In the genomic region with DNA sequence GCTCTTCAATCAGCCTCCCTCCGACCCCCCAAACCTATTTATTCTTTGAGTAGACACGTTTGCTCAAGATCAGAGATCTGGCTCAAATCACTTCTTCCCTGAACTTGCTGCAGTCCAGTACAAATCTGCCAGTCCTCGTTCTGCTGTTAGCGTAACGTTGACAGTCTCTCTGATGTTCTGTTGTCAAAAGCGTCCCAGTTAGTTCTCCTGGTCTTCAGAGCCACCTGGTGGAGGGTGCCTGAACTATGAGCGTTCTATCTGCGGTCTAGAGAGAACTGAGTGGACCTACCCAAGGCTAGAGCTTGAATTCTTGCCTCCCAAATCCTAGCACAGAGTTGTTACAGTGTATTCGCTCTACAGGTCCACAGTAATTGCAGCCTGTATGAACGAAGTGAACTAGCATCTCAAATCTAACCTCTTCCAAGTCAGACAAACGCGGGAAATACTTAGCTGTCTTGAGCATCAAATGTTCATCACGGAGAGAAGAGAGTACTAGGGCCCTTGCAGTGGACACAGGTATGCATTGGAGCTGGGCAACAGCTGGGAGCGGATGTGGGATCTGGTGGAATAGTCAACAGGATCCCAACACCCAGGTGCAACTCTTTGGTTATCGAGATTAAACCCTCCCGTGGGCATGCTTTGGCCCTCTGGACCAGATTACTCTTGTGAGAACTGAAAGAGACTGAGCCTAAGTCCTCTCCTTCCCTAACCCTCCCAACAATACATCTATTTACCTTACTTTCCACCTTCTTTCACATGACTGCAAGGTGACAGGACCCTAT, we compare ENCODE assay signal across 8 mouse cellular contexts. TPM values are rescaled to one million over a fixed set of nuclear protein-coding genes. Genes with fewer than 3 reads are reported as not detected.
DNase-seq lines count a peak whose midpoint lies in the region; ATAC-seq and TF ChIP-seq lines count a peak whose summit lies in the region.

No protein-coding gene starts in this region.

- WGBS in hindbrain, embryonic 10.5 days = 33% methylated on average over 16 of the region's 16 CpGs
- WGBS in lung, postnatal 0 days = 29% methylated on average over 16 of the region's 16 CpGs

- peak; percentile 87 for ATAC-seq in lung, postnatal 0 days

- H3K9me3 ChIP-seq in hindbrain, embryonic 10.5 days = no peaks in the 10 kb centered on the region
- no peaks in the 10 kb centered on the region for H3K9me3 ChIP-seq in lung, postnatal 0 days (ENCODE audit: low read length)

- peak; percentile 89 for DNase-seq in R1 (ENCODE audit: low read depth, low spot score)
- DNase-seq in cerebellum, adult 9-11 months = peak; percentile 77
- peak; percentile 85 to 94 for DNase-seq in frontal cortex, adult 2 months (ENCODE audit: extremely low spot score in 1 of 2, low spot score in 1 of 2)
- peak; percentile 79 for DNase-seq in hindbrain, embryonic 10.5 days (ENCODE audit: low spot score)
- DNase-seq in layer of hippocampus, adult 9-11 months = peak; percentile 85
- peak; percentile 95 for DNase-seq in lung, postnatal 0 days (ENCODE audit: low spot score)
- DNase-seq in ovary, postnatal 36 days (ENCODE audit: low spot score) = peak; percentile 78
- peak; percentile 88 for DNase-seq in thymus, postnatal 14 days

- peaks cover 3% of the 10 kb centered on the region; the same call in 1 of the 2 replicates for H3K36me3 ChIP-seq in hindbrain, embryonic 10.5 days
- H3K36me3 ChIP-seq in lung, postnatal 0 days (ENCODE audit: insufficient read depth, low read length) = 0 out of 2 replicates have a peak, but pooled peaks cover 3% of the 10 kb centered on the region

- peak overlapping the region; percentile 81 for H3K4me2 ChIP-seq in lung, postnatal 0 days (replicated peaks; ENCODE audit: low read depth, low read length)

- H3K4me3 ChIP-seq in hindbrain, embryonic 10.5 days = peak overlapping the region; percentile 66
- peak overlapping the region; percentile 50 for H3K4me3 ChIP-seq in lung, postnatal 0 days (ENCODE audit: low read depth, low read length)

- peak; percentile 97 for TF ChIP-seq CTCF in lung, postnatal 0 days (IDR thresholded peaks at IDR 0.05)

- no peak overlapping the region for H3K27ac ChIP-seq in hindbrain, embryonic 10.5 days
- peak overlapping the region; percentile 65; the same call in 1 of the 2 replicates for H3K27ac ChIP-seq in lung, postnatal 0 days (ENCODE audit: low read length)

- peaks cover 20% of the 10 kb centered on the region for H3K4me1 ChIP-seq in hindbrain, embryonic 10.5 days (replicated peaks)
- H3K4me1 ChIP-seq in lung, postnatal 0 days (ENCODE audit: insufficient read depth, low read depth, low read length) = peaks cover 8% of the 10 kb centered on the region; the same call in 1 of the 2 replicates

- H3K27me3 ChIP-seq in hindbrain, embryonic 10.5 days (ENCODE audit: insufficient read depth, poor library complexity, severe bottlenecking) = peaks cover 37% of the 10 kb centered on the region
- no peaks in the 10 kb centered on the region for H3K27me3 ChIP-seq in lung, postnatal 0 days (replicated peaks; ENCODE audit: insufficient read depth, low read length)

- TF ChIP-seq EP300 in lung, postnatal 0 days (IDR thresholded peaks at IDR 0.05) = no peak

- H3K9ac ChIP-seq in lung, postnatal 0 days (replicated peaks; ENCODE audit: low read depth) = no peak overlapping the region

RNA-seq across cellular contexts. Expression of gene Traf5, which starts 0.7 kb away (rescaled TPM):
- polyA plus RNA-seq in frontal cortex, adult 2 months (2012; rRNA removed) = 10.0 and 10.4 TPM in 2 replicates
- polyA plus RNA-seq in hindbrain, embryonic 10.5 days (2016; fragmentation: Nextera tagmentation; extraction: Ambion mirVana) = 2.4 and 5.6 TPM in 2 replicates
- polyA plus RNA-seq in lung, postnatal 0 days (2015; fragmentation: Nextera tagmentation; extraction: Ambion mirVana) = 27.0 and 27.1 TPM in 2 replicates

RNA-seq across cellular contexts. Expression of gene Rcor3, which starts 44.8 kb away (rescaled TPM):
- 28.3 and 37.0 TPM in 2 replicates for polyA plus RNA-seq in frontal cortex, adult 2 months (2012; rRNA removed)
- 14.3 and 15.1 TPM in 2 replicates for polyA plus RNA-seq in hindbrain, embryonic 10.5 days (2016; fragmentation: Nextera tagmentation; extraction: Ambion mirVana)
- 26.1 and 27.6 TPM in 2 replicates for polyA plus RNA-seq in lung, postnatal 0 days (2015; fragmentation: Nextera tagmentation; extraction: Ambion mirVana)
